Mouse (Mus musculus) CD4-positive, CD25-positive, alpha-beta regulatory T cell (primary cell): ENCODE measurements around the gene Dlg5. TPM values are rescaled to one million over a fixed set of nuclear protein-coding genes. Genes with fewer than 3 reads are reported as not detected.

ENCODE experiments used
- polyA plus RNA-seq: library from polyadenylated mRNA; unstranded; fragments of 100-300 nt; shearing (Covaris generic); gene quantifications from one replicate; pipeline ENCODE4 v1.2.1, GENCODE M21; 2017

Gene Dlg5
- 0.18 TPM for polyA plus RNA-seq

DNA sequence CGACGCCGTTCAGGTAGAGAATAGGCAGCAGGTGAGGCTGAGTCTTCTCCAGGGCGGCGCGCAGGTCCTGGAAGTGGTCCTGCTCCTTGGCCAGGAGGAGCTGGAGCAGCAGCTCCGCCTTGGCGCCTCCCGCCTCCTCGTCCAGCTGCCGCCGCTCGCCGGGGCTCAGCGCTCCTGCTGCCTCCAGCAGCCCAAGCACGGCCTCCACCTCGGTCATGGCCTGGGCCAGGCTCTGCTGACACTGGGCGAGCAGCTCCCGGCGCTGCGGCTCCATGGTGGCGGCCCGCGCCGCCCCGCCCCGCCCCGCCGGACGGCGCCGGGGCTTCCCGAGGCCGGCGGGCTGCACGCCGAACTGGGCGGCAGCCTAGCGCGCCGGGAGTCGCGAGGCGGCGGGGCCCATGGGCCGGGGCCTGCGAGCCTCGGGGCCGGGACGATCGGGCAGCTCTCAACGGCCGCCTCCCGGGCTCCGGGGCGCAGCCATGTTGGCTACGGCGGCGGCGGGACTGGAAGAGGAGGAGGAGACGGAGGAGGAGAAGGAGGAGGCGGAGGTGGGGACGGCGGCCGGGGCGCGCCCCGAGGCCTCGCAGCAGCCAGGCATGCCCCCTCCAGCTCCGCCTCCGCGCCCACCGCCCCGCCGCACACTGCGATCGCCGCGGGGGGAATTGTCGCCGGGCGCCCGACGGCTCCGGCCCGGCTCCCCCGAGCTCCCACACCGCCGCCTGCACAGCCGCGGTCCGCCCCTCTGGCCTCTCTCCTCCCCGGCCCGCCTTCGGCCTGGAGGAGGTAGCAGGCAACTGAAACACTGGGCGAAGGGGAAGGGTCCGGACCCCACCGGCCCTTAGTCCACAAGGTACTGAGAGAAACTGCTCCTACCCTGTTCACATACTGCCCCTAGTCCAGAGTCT is at the start of gene Dlg5:
Gene Dlg5 (minus strand): TSS at position 744 of the 905 bp plus-strand sequence.

DNA sequence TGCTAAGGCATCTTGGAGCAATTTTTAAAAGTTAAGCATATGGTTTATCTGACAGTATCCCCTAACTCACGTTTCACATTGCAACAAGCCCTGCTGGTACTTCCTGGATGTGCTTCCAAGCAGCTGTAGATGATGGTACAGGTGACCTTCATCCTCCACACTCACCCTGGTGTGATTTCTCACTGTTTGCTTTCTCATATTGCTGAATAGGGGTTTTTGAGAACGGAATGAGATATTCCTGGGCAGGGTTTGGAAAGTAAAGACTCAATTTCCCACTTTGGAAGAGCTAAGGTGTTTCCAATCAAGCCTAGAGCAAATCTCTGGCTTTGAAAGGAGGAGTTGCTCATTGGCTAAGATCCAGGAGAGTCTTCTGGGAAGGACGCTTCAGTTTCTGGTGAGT is 47.2 kb upstream of the Dlg5 start, which contains the start of gene E330034G19Rik:
Gene E330034G19Rik (plus strand): TSS at position 301 of the 400 bp plus-strand sequence.

Other genes with a start within 250 kb of the Dlg5 start
- 0.20 TPM for gene Kcnma1, start 231.4 kb downstream of the Dlg5 start, polyA plus RNA-seq
- gene E330034G19Rik, start 47.3 kb upstream of the Dlg5 start, polyA plus RNA-seq: not detected
- 26.0 TPM for gene Polr3a, start 241.1 kb upstream of the Dlg5 start, polyA plus RNA-seq
- gene Rps24, start 241.2 kb upstream of the Dlg5 start, polyA plus RNA-seq: 1,106 TPM